Mouse (Mus musculus) 416B (cell line): ENCODE measurements around the gene Hopx.

Experiments
- DNase-seq: peaks from one replicate; pipeline ENCODE4 v3.0.0; 2011; ENCODE audit warnings: low read depth

The Hopx gene

DNA sequence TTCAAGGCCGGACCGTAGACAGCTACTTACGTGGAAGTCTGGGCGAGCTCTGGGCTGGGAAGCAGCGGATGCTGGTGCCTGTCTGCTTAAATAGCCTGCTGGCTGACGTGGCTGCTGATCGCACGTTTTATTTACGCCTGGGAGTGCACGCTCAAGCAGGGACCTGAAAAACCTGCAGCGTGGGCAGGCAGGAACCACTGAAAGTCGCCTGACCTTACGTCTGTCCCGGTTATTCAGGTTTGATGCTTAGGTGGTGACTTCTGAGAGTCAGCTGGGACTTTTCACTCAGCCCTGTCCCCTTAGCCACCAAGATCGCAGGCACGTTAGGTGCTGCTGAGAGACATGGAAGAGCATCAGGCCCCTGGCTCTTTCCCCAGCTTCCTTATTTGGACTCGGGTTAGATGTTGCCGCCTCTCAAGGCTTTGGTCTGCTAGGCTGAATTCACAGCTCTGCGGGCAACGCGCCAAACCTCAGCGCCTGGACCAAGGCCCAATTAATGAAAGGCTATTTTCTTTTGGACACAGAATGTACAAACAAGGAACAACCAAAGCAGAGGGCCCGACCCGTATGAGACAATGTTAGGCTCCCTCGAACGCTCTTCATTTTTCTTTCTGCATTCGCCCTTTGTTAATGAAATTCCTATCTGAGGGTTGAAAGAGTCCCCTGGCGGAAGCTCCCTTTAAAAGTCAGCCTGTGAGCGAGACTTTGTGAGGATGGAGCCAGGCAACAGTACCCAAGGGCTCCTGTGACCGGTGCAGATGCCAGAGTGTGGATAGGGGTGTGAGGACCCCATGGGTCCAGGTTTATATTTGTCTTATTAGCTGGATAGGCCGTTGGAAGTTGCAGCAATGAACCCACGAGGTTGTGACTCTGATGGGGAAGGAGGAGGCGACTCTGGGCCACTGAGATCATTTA lies at the start of gene Hopx:
Gene Hopx, minus strand, starts transcription at position 305 of the 915 bp plus-strand sequence.
- peak; percentile 72 for DNase-seq

DNA sequence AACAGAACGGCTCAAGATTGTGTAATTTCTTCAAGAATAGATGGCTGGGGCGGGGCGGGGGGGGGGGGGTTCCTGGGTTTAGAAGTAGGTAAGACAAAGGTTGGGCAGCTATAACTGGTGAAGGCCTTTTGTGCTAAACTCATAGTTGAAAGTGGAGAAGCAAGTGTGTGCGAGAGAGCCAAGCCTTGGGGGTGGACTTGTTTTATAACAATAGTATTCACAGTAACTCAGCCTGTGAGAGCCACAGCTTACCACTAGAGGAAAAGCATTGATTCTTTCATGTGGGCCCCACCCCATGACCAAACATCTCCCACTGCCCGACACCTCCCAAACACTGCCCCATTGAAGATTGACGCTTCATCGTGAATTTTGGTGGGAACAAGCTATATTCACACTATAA lies 48.7 kb upstream of the Hopx start:
- no peak for DNase-seq

DNA sequence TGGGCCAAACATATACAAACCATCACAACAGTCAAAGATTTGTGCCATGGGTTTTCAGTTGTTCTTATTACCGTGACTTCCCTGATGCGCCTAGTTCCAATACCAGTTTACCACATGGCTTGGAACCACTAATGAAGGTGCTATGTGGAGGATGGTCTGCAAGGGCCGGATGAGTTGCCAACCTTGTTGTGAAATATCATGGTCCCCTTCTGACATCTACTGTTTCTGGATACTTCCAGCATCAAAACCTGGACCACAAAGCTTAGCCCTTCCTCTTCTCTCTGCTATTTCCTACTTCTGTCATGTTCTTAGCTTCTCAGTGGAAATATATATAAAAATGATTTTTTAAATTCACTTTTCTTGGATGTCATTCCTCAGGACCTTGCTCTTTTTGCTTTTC lies 47.6 kb upstream of the Hopx start:
- peak; percentile 11 for DNase-seq

GRCm38 (mm10) chr5:77157777-77158540 lies 43.0 kb upstream of the Hopx start:
- no peak for DNase-seq

- DNase-seq, result no peak
Measured at GRCm38 (mm10) chr5:77156938-77157337, 42.0 kb upstream of the Hopx start.

DNA sequence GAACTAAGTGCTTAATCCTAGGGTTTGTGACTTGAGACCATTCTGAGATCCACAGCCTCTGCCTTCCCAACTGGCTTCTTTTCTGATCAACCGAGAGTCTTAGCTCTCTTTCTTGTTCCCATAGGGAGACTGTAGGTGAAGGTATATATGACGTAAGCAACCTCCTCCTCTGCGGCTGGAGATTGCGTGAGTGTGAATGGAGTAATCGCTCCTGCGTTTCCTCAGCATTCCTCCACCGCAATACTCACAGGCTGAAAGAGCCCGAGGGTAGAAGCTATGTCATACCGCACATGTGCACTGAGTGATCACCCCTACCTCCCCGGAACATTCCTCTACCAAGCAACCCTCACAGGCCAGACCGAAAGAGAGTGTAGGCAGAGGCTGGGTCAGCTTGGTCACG lies 40.6 kb upstream of the Hopx start:
- DNase-seq, result no peak

DNA sequence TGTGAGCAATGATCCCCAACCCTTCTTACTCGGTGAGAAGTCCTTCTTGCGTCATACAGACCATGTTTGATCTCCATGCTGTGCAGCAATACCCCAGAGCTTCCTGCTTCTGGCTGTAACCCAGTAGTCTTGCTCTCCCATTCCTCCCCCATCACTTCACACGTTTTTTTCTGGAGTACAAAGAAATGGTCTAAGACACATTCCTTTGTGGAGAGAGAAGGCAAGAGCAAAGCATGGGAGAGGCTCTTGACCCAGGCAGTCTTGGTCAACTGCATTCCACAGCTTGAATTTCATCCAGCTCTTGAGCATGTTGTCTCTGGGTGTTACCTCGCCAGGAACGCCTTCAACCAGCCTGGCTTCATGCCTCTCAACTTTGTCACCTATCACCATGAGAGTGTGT lies 39.9 kb upstream of the Hopx start:
- DNase-seq, result peak; percentile 41

DNA sequence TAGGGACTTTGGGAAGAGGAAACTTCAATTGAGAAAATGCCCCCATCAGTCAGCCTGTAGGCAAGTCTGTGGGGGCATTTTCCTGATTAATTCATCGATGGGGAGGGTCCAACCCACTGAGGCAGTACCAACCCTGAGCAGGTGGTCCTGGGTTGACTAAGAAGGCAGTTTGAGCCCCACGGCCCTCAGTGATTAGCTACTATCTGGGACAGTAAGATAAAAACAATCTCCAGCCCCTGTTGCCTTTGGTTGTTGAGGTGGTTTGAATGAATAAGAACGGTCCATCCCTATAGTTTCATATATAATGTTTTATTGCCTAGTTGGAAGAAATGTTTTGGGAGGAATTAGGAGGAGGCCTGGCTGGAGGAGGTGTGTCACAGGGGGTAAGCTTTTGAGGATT lies 36.8 kb upstream of the Hopx start:
- DNase-seq, result no peak

DNA sequence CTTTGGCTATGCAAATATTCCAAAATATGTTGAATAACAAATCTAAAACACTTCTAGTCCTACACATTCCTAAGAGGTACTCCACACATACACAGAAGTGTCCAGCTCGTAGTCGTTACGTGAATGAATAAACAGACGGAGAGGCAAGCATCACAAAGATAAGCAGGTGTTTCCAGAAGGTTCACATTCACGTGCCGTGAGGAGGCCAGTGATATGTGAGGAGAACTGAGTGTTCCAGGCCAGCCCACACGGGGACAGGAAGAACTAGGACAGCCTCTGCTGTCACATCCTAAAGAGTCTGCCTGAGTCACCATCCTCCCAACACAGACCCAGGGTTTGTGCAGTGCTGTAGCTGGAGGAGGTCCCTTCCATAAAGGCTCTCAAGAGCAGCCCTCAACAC lies 36.2 kb upstream of the Hopx start:
- peak; percentile 29 for DNase-seq

DNA sequence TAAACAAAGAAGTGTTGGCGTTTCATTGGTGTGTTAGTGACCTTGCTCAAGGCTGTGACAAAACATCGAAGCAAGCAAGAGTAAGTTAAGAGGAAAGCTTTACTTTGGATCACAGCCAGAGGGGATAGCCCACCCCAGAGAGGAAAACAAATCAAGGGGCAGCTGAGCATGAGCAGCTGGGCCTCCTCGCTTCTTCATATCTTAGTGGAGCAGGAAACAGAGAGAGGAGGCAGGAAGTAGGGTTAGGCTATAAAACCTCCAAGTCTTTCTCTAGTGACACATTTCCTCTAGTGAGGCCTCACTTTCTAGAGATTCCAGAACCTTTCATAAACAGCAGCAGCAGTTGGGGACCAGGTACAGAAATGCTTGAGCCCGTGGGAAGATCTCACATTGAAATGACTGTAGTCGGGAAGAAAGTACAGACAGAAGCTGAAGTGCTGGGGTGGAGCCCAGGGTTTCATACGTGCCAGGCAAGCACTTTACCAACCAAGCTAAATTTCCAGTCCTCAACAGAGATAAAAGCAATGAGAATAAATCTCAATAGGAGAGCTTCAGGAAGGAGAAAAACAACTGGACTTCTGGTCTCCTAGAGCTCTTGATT lies 33.2 kb upstream of the Hopx start:
- peak; percentile 94 for DNase-seq

DNA sequence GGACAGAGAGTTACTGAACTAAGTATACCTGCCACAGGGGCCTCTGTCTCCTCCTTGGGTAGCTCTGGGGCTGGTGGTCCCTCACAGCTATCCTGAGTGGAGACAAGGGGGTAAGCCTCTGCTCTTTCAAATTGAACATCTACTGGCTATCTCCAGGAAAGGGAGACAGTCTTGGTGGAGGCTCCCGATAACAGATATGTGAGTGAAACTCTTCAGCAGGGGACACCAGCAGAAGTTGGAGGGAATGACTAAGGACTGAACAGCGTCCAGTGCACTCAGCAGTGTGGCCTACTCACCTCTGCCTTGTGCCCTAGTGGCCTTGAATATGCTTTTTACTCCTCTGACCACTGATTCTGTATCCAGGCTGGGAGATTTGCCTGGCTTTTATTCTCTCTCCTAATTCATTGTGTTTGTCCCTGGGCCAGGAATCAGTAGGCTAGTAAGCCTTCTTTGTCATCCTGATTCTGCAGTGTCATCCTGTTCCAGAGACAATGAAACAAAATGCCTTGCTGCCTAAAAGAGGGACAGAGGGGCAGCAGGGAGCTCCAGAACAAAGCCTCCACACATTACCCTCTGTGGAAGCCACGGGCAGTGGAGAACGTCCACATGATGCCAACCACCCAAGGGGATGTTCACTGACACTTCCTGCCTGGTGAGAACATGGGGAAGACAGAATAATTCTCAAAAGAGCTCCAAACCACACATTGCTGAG lies 31.7 kb upstream of the Hopx start:
- no peak for DNase-seq

- DNase-seq, result peak; percentile 41
Measured at GRCm38 (mm10) chr5:77144647-77145046, 29.7 kb upstream of the Hopx start.

DNA sequence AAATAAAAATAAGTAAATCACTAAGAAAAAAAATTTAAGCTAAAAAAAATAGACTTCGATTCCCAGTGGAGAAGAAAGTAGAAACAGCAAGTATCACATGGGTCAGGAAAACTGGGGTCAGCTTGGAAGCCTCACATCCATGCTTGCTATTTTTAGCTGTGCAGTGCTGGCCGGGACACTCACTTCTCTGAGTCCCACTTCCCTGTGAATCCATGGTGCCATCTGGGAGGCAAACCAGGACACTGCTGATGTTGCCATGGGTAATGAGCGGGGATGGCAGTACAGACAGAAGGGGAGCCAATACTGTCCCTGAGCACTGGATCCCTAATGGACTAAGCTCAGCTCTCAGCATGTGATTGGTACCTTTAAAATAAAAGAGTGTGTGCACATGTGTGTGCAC lies 28.2 kb upstream of the Hopx start:
- no peak for DNase-seq

DNA sequence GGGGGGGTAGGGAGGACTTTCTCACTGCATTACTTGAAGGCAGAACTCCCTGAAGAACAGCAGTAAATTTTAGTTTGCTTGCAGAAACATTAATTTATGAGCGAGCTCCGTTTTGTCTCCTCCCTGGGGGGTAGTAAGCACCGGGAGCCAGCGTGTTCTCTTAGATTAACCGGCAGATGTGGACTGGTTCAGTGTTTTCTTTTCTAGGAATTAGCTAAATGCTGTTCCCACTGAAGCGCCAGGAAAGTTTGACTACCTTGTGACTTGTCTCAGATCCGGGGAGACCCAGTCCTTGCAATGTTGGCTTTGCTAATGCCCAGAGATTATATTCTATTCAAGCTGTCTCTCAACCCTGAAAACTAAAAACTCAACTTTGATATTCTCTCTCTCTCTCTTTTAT lies 26.4 kb upstream of the Hopx start:
- DNase-seq, result no peak

DNA sequence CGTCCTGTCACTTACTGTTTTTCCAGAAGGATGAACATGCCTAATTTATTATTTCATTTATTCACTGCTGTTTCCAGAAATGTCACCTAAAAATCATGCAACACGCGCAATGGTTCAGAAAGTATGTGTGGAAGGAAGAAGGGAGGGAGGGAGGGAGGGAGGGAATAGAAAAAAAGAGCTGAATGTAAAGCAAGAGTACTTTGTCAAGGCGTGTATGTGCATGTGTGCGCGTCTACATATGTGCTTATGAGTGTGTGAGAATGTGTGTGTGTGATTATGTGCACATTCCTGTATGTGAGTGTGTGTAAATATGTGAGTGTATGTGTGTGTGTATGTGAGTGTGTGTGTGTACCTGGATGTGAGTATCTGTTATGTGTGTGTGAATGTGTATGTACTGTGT lies 25.9 kb upstream of the Hopx start:
- no peak for DNase-seq

DNA sequence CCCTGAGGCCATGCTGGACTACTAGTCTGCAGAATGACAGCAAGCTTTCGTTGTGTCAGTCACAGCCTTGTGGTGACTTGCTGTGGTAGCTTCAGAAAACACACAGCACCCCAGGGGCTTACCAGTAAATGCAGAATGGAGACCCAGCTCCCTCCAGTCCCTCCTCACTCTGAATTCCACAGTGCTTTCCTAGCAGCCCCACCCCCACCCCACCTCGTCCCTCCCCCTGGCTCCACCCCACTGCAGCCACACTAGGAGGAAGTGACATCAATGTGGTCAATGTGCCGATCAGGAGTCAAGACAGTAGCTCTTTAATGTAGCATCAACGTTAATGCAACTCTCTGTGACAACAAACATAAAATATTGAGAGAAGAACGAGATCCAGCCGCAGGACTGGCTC lies 25.2 kb upstream of the Hopx start:
- peak; percentile 55 for DNase-seq

GRCm38 (mm10) chr5:77137701-77138265 lies 22.9 kb upstream of the Hopx start:
- no peak for DNase-seq

GRCm38 (mm10) chr5:77136684-77137224 lies 21.8 kb upstream of the Hopx start:
- DNase-seq, result no peak

- DNase-seq, result no peak
Measured at GRCm38 (mm10) chr5:77134961-77135360, 20.0 kb upstream of the Hopx start.

GRCm38 (mm10) chr5:77134465-77134864 lies 19.5 kb upstream of the Hopx start:
- peak; percentile 76 for DNase-seq

- peak; percentile 18 for DNase-seq
Measured at GRCm38 (mm10) chr5:77133960-77134359, 19.0 kb upstream of the Hopx start.
